Mouse (Mus musculus) activated CD4-positive, CD25-positive, alpha-beta regulatory T cell, adult 4 months (primary cell): ENCODE measurements around the gene Gm11639. TPM values are rescaled to one million over a fixed set of nuclear protein-coding genes. Genes with fewer than 3 reads are reported as not detected.

Source experiments
- ATAC-seq: one replicate; pipeline ENCODE4 v1.8.0; 2017
- polyA plus RNA-seq, 2 experiments: library from polyadenylated mRNA; unstranded; fragments of 100-300 nt; shearing (Covaris generic); gene quantifications; one replicate each; pipeline ENCODE4 v1.2.1; 2017

The Gm11639 gene
- under 1 TPM in 1 of 2 experiments, not detected in 1; 0.06 TPM for polyA plus RNA-seq

DNA sequence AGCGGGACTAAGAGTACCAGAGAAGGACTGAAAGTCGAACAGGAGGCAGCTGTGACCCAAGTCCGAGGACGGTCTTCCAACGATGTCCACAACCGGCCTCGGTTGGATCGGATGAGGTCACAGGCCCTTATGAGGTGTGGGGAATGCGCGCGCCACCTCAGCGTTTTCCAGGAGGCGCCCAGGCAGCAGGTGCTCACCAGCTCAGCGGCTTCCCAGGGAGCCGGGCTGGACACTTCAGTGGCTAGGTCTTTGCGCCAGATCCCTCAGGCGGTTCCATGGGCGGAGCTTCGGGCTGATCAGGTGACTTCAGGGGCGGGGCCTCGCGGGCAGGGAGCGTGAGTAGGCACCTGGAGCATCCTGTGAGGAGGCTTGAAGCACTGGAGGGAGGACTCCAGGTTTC, at the start of gene Gm11639:
Gene Gm11639 (plus strand): TSS at position 160 of the 400 bp plus-strand sequence.
- ATAC-seq, result no peak

DNA sequence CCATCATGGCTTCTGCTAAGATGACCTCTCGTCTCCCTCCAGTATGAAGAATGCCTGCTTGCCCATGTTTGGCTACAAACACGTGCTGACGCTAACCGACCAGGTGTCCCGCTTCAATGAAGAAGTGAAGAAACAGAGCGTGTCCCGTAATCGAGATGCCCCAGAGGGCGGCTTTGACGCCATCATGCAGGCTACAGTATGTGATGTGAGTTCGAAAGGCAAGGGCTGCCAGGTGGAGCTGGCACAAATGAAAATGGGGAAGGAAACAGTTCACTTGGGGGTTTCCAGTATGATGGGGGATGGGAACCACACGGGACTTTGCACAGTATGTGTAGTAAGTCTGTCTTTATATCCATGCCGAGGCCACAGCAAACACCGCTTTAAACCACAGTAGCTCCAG, 48.5 kb upstream of the Gm11639 start:
- no peak for ATAC-seq

DNA sequence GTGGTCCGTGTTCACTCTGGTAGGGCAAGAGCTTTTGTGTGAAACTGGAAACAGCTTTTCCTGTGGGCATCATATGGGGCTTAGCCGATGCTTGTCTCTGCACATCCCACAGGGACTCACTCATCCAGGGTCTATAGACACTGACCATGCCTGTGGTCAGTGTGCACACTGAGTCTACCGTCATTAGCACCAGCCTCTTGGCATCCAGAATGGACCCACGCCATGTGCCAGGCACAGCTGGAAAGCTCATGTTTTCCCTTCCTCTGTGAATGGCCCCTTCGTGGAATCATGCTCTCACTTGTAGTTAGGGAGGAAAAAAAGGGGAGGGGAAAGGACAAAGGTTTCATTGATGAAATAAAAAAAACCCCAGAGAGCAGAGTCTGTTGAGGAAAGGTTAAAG, 47.5 kb upstream of the Gm11639 start:
- ATAC-seq, result no peak

DNA sequence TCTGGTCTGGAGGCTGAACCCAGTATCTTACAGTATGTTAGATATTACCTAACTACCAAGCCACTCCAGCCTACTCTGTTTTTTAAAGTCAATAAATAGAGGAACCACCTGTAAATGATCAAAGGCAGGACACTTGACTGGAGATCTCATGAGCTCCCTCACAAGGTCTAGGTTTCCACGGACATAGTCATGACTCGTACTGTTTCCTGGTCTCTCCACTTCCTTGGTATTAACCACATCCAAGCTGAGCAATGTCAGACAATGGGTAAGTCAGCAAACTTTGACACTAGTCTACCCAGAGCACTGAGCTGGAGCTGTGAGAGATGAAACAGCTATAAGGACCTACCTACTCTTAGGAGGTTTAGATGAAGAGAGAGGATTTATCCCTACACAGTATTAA, 46.6 kb upstream of the Gm11639 start:
- peak; percentile 32 for ATAC-seq

DNA sequence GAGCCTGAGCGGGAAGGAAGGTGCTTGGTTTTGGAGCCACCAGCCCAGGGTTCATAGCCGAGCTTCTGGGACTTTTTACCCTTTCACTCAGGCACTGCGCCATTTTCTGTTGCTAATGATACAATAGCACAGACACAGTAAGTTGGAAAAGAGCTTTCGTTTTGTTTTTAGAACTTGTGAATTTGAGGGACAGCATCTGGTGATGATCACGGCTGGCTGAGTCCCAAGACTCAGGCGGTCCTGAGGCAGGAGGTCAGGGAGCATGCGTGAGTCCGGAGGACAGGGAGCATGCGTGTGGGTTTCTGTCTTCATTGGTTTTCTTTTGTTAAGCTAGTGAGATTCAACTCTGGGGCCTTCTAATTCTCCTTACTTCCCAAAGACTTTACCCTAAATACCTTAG, 45.9 kb upstream of the Gm11639 start:
- no peak for ATAC-seq

DNA sequence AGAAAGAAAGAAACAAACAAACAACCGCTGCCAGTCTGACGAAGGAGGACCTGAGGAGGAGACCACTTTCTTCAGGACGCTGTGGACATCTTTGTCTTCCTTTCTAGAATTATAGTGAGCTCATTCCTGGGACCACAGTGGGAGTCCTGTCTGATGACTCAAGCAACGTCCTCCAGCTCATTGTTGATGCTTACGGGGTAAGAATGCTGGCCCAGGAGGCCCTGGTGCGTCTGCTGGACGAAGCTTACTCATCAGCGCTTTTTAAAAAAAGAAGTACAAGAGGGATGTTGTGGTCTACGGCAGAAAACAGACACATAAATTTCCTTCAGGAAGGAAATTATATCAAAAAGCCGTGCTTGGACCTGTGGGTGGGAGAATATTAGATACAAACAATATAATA, 44.6 kb upstream of the Gm11639 start:
- ATAC-seq, result no peak

DNA sequence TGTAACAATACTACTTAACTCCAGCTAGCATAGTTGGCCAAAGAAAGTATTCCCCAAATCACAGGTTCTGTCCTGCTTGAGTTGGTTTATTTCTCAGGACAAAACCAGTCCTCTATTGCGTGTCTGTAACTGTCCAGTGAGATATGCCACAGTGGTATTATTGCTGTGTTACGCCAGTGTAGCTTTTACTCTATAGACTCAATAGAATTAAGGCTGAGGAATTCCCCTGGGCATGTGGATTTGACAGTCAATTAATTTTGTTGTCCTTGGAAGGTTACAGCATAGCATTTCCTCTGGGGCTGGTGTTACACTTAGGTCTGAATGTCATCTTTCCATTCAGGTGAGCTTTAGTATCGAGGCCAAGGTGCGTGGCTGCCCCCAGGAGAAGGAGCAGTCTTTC, 42.3 kb upstream of the Gm11639 start:
- ATAC-seq, result no peak

DNA sequence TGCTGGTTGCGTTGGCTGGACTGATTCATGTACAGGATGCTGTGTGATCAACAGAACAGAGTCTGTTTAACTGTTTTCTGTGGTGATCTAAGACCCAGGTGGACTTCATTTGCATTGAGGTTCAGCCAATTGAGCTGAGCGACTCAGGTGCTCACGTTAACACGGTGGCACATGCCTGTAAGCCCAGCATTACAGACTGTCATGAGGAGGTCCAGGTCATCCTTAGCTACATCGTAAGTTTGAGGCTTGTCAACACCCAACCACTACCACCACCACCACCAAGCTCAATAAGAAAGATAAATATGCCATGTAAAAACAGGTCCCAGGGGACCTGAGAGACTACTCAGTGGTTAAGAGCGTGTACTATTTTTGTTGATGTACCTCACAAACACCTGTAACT, 40.1 kb upstream of the Gm11639 start:
- no peak for ATAC-seq

DNA sequence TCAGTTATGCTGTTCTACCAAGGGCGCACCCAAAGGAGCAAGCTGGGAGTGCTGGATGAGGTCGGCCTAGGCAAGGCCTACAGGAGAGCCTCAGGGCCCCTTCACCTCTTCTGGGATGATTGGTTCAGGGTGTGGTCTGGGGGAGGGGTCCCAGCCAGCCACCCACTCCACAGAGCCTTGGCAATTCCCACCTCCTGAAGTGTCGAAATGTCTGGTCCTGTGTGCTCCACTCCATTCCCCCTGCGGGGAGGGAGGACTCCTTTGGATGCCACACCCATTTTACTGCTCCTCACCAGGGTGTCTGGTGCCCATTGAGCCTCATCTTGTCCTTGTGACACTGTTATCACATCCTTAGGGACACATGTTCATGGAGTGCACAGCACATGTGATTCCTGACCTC, 39.3 kb upstream of the Gm11639 start:
- ATAC-seq, result no peak

DNA sequence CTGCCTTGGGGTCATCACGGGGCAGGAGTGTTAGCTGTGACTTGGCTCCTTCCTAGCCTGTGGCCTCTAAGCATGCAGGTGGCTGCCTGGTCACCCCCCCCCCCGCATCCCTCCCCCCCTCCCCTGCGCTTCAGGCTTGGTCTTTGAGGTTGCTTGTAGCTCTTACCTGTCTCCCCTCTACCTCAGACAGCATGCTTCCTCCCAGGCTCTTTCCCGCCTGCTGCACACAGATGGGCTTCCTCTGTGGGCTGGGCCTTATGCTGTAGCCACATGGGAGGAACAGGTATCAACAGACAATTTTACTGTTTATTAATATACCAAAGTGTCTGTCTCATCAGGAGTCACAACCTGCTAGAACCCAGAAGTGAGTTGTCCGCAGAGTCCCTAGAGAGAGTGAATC, 38.9 kb upstream of the Gm11639 start:
- no peak for ATAC-seq

DNA sequence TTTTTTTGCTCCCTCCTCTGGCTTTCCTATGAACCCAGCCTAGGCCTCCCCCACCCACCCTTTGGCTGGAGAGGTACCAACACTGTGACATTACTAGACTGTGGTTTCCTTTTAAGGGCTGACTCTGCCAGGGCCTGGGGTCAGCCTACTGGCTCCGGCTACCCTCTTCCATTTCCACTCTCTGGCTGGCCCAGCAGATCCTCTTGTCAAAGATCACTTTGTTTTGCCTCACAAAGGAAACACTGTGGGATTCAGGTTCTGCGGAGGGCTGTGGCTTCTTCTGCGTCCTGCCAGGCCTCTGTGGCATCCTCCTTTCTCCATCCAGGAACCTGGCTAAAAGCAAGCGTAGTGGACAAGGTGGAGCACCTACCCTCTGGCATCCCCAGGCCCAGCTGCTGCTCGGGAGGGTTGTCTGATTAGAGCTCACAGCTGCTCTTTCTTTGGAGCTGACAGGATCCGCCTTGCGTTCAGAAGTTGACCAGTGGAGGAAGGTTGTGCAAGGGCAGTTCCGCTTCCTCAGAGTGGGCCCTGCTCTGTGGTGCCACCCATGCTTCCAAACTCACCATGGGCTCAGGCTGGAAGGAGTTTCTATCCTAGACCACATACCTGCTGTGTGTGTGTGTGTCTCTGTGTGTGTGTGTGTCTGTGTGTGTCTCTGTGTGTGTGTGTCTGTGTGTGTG, 38.2 kb upstream of the Gm11639 start:
- ATAC-seq, result no peak

DNA sequence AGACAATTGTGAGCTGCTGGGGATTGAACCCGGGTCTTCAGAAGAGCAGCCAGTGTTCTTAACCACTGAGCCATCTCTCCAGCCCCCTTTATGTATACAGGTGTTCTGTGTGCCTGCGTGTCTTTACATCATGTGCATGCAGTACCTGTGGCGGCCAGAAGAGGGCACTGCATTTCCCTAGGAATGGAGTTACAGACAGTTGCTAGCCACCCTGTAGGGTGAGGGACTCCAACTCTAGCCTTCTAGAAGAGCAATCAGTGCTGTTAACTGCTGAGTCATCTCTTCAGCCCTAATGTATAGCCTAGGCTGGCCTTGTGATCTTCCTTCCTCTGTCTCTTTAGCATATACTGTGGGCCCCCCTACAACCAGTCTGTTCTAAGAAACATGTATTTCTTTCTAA, 36.9 kb upstream of the Gm11639 start:
- no peak for ATAC-seq

DNA sequence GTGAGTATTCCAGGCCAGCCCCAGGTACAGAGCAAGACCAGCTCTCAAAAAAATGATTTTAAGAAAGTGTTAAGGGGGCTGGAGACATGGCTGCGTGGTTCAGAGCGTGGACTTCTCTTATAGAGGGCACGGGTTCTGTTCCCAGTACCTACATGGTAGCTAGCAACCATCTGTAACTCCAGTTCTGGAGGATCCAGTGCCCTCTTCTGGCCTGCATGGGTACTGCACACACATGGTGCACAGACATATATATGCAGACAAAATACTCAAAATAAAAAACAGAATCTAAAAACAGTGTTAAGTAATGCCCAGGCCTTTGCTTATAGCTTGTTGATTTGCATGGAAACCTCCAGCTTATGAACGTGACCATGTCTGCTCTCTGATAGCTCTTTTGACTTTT, 24.9 kb upstream of the Gm11639 start:
- ATAC-seq, result no peak

DNA sequence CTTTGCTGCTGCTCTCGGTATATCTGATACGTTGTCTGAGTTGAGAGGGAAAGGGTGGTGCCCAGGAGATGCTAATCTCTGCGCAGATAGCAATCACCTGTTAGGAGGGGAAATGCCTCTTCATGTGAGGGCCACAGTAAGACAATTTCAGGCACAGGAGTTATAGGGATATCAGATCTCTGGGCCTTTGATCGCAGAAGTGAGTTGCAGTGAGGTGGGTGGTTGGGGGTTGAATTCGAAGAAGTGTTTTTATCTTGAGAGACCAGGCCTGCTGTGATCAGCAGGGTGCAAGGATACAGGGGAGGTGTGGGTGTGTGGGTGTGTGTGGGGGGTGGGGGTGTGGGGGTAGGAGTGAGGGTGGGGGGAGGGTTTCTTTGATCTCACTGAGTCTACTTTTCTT, 24.4 kb upstream of the Gm11639 start:
- ATAC-seq, result peak; percentile 79

DNA sequence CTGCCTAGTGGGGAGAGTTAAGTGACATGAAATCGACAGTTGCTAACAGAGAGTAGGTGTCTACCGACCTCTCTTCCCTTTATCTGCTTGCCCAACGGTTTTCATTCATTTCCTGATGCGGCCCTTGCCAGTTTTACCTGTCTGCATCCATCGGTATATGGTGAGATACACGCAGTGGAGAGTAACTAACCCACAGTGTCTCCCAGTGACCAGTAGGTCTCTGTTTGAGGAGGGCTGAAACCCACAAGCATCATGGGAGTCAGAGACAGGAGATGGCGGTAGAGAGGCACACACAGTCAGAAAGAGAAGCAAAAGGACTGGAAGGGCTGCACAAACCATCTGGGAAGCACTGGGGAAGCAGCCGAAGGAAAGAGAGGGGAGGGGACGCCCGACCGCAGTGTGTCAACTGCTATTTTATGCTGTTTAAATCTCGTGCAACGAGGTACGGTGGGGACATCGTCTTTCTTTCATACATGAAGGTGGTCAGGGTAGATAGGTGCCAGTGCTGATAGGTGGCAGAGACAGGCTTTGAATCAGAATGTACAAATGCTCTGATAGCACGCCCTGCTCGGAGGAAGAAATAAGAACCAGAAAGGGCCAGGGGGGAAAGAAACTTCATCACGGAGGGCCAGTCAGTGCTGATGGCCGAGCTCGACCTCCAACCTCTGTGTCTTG, 23.8 kb upstream of the Gm11639 start:
- ATAC-seq, result no peak

DNA sequence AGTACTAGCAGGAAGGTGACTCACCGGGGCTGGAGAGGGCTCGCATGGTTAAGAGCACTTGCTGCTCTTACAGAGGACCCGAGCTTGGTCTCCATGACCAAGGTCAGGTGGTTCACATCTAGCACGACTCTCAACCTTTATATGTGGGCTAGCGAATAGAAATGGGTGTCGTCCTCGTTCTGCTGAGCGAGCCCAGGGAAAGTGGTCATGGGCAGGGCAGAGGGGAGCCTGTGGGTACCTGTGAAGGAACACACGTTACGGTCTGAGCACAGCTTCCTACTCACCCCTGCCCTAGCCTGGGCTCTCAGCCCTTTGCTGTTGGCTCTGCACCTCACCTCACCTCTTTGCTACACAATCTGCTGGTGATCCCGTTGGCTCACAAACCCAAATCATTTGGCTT, 22.9 kb upstream of the Gm11639 start:
- ATAC-seq, result no peak

DNA sequence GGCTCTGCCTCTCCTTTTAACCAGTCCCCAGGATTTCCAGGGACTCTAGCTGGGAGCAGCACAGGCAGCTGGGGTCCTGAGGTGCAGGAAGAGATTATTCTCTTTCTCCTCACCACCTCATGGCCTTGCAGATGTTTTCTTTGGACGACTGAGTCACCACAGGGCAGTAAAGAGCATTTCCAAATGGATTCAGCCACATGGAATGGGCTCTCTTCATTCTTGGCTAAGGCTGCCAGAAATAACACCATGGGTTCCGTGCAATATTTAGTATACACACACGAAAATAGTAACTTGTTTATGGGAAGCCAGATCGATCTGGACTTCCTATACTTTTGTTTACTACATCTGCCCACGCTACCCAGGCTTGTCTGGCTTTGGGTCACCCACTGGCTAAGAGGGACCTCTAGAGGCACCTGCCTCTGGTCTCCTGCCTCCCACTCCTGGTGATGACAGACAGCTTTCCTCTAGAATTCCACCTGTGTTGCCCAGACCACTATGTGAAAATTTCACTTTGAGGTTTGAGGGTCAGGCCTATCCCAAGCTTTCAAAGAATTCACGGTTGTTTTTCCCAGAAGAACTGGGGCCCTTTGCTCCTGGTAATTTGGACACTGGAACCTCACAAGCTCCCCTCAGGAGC, 22.1 kb upstream of the Gm11639 start:
- no peak for ATAC-seq

DNA sequence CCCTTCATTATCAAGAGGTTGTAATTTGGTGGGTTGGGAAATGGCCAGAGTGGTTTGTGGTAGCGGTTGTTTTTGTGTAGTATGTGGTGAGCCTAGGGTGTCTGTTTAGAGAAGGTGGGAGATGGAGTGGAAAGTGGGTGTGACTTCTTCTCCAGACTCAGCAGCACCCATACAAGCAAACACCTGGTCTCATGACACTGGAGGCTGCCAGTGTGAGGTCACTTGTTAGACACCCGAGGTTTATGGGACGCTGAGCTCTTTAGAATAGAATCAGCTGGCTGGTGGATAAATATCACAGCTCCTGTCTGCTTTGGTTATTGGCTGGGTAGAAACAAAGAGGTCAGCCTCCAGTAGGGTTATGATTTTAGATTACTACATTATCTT, 21.6 kb upstream of the Gm11639 start:
- ATAC-seq, result no peak

DNA sequence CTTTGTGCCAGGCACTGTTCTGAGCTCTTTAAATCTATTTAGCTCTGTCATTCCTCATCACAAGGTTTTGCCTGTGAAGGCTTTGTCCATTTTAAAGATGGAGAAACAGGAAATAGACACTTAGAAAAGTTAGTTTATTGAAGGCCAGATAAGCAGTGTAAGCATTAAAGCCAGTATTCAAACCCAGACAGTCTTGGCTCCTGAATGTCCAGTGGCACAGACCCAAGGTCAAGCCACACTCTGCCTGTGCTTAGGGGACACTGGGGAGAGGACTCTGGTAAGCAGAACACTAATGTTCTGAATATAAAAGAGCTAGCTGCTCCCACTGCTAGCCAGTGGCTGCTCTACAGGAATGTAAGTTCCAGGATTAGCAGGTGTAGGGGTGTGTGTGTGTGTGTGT, 21.1 kb upstream of the Gm11639 start:
- no peak for ATAC-seq

DNA sequence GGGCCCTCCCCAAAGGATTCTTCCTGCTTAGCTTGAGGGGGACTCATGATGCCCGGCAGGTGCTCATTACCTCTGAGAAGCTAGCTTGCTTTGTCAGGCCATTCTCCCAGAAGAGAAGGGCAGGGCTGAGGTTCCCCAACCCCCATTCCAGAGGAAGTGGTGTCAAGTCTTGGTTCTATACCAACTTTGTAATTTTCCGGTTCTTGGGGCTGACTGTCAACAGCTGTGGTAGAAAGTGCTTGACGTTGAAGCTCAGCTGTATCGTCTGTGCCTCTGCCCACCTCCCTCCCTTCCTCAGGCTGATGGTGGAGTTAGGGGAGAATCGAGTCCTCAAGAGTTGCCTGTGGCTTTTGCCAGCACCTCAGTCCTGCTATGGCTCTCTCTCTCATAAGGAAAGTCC, 18.1 kb upstream of the Gm11639 start:
- peak; percentile 96 for ATAC-seq

DNA sequence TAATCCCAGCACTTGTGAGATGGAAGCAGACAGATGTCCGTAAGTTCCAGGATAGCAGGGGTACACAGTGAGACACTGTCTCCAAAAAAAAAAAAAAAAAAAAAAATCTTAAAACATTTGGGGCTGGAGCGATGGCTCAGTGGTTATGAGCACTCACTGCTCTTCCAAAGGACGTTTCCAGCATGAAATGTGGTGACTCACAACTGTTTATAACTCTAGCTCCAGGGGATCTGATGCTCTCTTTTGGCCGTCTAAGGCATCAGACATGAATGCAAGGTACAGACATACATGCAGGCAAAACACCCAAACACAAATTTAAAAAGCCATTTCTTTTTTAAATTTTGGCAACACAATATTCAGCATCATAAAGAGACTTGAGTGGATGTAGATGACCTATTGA, 12.1 kb upstream of the Gm11639 start:
- no peak for ATAC-seq

DNA sequence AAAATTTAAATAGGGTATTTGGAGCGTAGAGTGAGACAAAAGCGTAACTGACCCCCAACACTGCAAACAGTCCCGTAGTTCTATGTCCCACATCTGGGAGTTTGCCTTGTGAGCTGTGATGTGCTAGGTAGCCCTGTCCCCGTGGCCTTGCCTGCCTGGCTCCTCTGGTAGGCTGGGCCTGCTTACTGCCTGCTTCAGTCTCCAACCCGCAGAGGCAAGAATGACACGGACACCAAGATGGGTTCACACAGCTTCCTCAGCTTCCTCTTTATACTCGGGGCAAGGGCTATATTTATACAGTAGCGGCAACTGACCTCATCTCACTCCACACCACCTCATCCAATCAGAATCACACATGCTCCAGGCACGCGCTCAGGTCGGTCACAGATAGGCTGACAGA, 10.7 kb upstream of the Gm11639 start:
- no peak for ATAC-seq

DNA sequence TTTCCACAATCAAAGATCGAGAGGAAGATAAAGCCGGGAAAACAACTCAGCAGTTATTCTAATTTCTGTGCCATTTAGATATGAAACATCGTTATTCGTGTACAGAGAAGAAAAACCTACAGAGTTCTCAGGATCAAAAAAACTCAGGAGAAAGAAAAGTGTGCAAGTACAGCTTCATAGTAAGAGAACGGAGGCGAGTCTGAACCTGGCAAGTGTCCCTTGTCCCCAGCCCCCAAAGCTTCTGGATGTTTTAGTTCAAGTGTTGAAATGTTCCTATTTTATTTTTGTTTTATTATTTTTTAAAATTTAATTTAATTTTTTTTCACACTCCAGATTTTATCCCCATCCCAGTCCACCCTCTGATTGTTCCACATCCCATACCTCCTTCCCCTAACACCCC, 7.7 kb downstream of the Gm11639 start:
- ATAC-seq, result no peak

DNA sequence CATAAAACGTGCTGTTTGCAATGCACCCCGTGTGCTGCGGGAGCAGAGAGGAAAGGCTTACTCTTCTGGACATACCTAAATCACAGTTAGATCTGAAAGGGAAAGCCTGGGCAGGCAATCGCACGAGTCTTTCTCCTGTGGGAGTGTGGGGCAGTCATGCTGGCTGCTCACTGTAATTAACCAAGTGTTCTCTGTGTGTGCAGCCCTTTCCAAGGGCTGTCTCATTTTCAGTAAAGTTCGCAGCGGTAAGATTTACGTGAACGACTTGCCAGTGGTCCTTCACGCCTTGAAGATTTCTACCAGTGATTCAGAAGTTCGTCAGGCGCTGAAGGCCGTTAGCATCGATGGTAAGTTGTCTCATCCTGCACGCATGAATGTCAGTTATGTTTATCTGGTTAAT, 18.6 kb downstream of the Gm11639 start:
- no peak for ATAC-seq
